Mouse (Mus musculus) frontal cortex, adult (tissue): ENCODE measurements around the gene Gm20388.

Source experiments
- ATAC-seq: cut with Nextera tagmentation; 2 replicates; pipeline ENCODE4 v1.9.2; 2017; ENCODE audit warnings: mild to moderate bottlenecking, moderate library complexity, mixed read lengths; ENCODE audit not compliant: low TSS enrichment

Gm20388 gene

DNA sequence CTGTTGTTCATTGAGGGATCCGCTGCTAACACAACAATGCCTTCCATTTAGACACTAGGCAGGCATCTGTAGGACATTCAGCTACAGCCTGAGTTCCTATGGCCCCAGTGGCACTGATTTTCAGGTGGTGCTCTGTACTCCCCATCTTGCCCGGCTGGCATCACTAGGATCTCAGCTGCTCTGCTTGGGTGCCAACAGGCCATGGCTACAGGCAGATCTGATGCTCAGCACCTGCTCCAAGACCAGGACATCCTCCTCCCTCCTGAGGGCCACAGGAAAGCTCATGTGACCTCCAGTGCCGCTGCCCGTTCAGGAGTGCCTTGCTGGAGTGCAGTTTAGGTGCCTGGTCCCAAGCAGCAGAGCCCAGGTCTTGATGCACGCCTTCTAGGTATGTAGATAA lies 1721.8 kb downstream of the Gm20388 start:
- no peak for ATAC-seq

DNA sequence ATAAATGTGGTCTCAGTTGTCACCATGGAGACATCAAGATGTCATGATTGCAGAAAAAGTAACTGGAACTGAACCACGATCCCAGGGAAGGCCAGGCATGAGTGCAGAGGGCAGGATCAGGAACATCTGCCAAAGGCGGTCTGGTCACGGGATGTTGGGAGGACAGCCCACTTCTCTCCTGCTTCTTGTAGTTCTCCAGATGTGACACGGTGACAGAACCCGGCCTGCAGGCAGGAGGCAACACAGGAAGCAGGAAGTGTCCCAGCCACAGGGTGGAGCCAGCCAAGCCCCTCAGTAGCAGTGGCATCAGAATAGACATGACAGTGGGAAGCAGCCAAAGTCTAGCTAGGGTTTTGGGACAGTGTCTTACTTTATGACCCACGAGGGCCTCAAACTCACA lies 1724.9 kb downstream of the Gm20388 start:
- ATAC-seq, result no peak

DNA sequence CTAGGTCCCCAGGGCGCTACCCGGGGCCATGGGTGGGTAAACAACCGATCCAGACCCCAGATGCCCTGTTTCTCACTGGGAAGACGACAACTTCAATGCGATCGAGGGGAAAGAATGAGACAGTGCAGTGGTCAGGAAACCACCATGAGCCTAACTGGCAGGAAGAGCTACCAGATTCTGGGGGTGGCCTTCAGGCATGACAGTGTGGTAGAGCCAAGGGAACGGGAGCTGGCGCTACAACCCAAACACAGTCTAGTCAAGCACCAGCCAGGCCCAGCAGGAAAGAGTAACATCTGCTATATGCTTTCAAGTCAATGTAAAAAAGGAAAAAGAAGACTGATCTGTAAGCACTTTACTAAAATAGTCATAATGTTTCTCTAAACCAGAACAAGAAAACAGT lies 1725.5 kb downstream of the Gm20388 start:
- ATAC-seq, result peak; percentile 80

DNA sequence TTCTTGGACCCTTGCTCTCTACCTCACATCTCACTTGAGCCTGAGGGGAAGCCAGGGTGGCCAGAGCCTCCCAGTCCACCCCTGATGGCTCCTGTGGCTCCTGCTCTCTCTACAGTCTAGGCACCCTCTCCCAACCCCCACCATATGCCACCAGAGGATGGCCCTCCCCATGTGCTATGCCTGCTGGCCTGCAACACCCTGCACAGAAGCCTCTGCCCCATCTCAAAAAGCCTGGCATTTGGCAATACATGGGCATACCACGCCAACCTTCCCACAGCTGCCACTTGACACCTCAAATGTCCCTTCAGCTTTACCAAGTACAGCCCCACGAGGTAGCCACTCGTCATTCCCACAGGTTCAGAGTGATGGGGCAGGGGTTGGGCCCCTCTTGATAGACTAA lies 1732.2 kb downstream of the Gm20388 start:
- ATAC-seq, result no peak

DNA sequence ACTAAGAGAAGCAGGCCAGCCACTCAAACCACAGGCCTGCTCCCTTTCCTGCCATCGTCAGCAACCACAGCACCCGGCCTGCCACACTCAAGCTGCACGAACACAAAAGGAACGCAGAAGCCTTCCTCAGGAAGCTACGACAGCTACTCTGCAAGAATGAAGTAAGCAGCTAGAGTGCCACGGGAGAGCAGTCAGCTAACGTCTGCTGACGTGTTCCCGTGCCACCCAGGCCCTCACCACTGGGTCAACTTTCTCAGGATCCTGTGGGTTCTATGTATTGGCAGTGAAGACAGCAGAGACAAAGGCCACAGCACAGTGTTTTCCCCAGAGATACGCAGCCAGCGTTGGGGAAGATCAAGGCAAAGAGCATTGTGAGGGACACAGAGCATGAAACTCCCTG lies 1732.7 kb downstream of the Gm20388 start:
- peak; percentile 51 for ATAC-seq

DNA sequence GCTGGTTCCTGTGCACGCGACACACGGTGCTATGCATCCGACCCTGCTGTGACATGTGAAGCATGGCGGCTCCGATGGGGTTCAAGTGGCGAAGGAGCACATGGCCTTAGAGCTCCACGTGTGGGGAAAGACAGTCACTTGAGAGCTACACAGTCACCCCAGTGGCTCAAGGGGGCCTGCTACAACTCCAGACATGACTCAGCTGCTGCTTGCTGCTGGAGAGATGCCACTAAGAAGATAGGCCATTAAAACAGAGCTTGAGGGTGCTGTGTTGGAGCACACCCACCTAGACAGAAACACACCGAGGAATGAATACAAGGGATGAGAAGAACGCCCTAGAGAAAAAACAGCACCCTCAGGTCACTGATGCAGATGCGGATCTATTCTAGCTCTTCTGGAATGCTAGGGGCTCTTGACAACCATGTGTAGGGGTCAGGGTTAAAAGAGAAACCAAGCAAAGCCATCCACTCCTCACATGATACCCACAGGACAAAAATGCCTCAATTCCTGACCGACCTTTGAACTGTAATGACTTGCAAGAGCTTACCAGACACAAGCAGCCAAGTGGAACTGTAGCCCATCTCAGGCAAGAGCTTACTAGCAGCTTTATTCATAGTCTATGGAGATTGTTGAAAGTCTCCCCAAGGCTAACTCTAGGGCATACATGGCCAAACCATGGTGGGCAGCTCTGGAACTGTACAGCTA lies 1737.0 kb downstream of the Gm20388 start:
- no peak for ATAC-seq

DNA sequence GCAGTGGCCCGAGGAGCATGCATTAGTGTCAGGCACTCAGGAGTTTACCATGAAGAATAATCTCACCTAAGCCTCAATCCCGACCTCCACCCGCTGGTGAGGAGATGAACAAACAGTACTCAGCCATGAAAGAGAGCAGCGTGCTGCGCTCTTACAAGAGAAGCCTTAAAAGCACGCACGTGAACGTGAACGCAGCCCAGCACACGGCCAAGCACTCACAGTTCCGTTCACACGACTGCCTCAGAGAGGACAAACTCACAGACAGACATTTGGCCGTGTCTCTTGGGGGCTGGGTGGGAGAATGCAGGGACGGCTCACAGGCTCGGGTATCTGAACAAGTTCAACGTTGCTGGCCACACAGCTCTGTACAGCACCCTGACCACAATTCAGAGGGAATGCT lies 1737.8 kb downstream of the Gm20388 start:
- no peak for ATAC-seq

DNA sequence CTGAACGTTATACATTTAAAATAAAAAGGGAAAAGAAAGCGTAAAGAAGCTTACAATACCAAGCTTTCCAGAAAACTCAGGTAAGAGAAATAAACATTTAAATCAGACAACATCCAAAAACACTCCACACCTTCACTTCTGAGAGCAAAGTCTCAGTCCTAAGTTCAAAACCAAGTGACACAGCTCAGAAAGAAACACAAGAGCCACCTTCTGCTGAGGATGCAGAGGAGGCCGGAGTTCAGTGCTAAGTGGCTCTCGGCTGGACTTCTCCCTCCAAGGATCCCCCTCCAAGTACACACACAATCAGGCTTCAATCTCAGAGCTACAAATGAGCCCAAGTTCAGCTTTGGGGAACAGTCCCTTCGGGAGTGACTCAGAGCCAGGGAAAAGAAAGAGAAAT lies 1738.8 kb downstream of the Gm20388 start:
- no peak for ATAC-seq

DNA sequence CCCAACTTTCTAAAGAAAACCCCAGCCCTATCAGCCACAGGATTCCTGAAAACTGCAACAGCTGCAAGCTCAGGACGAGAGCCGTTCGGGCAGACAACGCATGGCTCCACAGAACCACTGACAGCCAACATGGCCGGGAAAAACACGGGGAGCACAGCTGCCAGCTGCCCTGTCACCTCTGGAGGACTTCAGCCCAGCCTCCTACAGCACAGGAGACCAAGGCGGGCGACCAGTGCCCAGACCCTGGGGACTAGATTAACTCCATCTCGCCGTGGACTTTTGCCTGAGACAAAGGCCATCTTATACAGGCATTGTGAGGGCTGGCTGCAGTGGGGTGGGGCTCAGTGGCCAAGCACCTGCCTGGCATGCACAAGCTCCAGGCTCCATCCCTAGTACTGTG lies 1739.3 kb downstream of the Gm20388 start:
- ATAC-seq, result no peak

DNA sequence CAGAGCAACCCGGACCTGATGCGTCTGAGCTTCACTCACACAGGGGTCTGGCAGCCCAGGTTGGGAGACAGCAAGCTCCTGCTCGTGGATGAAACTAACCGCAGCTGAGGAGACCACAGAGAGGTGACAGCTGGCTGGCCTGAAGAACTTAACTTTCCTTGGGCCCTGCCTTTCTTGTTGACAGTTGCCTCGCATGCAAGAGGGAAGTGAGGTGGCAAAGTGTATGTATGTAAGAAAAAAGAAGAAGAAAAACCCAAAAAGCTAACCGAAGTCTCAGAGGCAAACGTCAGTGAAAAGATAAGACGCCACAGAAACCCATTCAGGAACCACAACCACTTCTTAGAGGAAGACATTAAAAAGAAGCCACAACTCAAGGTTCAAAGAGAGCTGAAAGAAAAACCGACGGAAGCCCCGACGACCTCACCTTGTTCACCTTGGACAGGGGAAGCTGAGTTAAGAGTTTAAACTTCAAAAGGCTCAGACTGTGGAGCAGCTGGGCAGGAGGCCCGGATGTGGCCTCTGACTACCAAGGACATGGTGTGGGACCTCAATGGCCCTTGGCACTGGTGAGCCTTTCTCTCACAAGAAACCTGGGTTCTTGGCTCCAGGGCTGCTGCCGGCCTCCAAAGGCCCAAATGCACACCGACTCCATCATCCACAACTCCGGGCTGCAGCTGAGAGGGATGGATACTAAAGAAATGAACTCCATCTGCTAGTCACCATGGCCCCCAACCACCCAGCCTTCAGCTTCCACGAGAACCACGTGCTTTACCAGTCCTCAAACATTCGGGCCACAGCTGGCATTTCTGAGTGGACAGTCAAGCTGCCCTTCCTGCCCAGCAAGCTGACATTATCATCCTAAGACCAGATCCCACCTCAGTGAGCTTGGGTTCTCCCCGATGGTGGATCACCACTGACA lies 1740.0 kb downstream of the Gm20388 start:
- no peak for ATAC-seq

DNA sequence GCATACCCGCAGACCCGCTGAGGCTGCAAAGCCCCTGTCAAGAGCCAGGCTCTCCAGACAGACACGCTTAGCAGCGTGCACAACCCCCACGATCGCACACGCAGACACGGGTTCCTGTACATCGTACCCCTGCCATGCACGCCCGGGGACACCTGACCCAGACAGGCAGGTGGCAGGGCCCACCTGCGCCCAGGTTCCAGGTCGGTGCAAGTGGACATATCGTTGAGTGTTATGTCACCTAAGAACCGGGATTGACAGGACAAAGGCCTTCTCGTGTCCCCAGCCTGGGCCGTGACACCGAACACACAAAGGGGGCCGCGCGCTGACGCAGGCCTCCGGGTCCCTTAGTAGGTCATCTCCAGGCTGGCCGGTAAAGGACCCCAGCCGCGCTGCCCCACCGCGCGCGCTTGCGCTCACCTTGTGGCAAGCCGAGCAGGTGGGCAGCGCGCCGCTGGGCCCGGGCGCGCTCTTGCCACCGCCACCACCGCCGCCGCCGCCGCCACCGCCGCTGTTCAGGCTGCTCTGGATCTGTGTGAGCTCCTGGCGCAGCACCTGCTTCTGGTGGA lies 1740.8 kb downstream of the Gm20388 start:
- no peak for ATAC-seq

DNA sequence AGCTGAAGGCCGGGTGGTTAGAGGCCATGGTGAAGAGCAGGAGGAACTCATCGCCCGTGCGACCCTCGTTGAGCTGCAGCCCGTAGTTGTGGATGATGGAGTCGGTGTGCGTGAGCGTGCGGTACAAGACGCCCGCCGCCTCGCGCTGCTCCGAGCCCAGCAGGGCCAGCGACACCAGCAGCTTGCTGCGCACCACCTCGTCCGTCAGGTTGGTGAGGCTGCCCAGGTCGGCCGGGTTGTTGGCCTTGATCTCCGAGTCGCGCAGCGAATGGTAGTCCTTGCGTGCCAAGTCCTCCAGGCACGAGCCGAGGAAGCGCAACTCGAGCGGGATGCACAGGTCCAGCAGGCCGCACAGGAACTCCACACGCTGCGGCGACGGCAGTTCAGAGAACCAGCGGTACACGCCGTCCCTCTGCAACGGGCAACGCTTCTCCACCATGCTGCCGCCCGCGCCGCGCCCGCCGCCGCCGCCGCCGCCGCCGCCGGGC lies 1741.3 kb downstream of the Gm20388 start:
- 0 out of 2 replicates have a peak, but pooled peaks have one; percentile 0 for ATAC-seq

DNA sequence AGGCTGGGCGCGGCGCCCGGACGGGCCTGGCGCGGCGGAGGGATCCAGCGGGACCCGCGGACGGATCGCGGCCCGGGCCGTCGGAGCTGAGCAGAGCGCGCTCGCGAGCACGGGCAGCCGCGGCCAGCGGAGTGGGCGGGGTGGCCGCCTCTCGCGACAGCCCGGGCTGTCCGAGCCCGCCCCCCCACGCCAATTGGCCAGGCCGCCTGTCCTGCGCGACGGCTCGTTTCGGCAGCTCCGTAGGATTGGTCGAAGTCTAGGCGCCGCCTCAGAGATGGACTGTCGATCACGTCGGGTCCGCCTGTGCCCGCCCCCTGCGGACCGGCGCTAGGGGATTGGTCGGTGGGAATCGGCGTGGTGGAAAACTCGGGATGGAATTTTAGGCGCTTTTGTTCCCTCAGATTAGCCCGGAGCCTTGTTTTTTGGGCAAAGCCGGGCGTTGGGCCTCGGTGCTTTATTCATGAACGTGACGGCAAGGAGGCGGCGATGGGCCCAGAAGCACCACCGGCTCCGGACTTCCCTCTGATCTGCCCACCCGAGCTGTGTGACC lies 1742.2 kb downstream of the Gm20388 start, which contains the start of gene Zcchc14:
TSS of gene Zcchc14 (minus strand) at position 128 of the 550 bp plus-strand sequence.
- peak; percentile 91 for ATAC-seq

DNA sequence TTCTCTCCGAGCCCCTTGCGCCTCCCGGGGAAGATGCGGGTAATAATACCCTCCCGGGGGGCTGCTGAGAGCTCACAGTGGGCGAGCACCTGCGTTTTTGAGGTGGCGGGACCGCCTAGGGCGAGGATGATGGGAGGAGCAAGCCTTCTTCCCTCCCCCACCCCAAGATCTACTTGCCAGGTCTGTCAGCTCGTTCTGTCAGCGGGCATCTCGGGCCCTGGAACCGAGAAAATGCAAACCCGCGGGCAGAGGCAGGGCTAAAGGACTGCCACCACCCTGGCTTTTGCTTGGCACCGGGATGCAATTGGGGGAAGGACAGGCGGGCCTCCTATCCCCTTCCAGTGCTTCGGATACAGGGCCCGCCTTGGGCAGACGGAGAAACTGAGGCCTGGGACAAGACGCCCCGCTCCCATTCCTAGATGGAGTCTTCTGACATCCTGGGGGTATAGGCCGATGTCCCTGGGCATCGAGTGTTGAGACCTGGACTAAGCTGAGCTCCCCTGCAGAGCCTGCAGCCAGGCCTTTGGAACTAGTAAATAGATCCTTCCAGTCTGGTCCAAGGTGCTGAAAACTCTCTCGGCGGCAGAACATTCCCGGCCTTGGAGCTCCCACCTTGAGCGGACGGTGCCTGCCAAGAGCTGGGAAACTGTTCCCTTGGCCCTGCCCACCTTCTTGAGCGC lies 1742.8 kb downstream of the Gm20388 start:
- ATAC-seq, result peak; percentile 35

DNA sequence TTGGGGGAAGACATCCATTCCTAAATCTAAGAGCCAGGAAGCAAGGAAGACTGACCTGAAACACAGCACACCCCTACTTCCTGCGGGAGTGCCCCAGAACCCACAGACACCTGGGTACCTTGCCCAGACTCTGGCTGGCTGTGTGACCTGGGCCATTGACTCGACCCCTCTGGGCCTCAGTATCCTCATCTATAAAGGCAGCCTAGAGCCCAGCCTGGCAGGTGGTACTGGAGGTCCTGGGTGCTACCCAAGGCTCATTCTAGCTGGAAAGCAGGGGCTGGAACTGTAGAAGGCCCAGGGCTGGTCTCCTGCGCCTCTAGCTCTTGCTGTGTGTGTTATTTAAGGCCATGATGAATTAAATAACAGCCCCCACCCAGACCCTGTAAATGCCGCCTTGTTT lies 1743.5 kb downstream of the Gm20388 start:
- ATAC-seq, result no peak

DNA sequence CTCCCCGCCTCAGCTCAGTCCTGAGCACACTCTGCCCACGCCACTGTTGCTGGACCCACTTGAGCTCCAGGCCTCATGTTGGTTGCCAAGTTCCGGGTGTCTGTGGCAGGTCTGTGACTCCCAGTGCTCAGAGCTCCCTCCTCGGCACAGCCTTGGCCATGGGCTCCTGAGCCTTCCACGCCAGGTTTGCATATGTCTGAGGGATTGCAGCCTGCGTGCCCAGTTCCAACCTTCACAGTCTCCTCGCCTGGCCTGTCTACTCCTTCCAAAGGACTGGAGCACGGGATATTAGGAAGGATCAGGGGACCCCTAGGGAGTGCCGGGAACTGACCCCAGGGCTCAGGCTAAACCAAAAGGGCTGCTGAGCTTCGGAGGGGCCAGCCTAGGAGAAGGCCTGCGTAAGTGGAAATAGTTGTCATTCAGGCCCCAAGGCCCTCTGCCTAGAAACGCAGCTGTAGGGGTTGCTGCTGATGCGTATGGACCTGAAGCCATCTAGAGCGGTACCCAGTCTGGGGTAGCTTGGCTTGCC lies 1744.4 kb downstream of the Gm20388 start:
- ATAC-seq, result no peak

DNA sequence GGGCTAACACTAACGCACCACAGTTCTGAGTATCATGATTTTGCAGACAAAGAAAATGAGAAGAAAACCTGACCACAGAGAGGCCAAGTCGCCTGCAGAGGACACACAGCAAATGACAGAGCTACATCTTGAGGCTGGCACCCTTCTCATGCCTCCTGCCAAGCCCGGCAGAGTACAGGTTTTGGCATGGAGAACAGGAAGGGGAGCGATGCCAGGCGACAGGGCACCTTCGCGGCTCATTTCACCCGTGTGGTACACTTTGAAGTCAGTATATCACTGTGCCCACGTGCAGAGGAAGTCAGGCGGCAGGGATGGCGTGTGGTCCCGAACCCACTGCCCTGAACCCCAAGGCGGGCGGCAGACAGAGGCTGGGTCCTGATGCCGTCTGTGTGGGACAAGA lies 1750.0 kb downstream of the Gm20388 start:
- no peak for ATAC-seq

DNA sequence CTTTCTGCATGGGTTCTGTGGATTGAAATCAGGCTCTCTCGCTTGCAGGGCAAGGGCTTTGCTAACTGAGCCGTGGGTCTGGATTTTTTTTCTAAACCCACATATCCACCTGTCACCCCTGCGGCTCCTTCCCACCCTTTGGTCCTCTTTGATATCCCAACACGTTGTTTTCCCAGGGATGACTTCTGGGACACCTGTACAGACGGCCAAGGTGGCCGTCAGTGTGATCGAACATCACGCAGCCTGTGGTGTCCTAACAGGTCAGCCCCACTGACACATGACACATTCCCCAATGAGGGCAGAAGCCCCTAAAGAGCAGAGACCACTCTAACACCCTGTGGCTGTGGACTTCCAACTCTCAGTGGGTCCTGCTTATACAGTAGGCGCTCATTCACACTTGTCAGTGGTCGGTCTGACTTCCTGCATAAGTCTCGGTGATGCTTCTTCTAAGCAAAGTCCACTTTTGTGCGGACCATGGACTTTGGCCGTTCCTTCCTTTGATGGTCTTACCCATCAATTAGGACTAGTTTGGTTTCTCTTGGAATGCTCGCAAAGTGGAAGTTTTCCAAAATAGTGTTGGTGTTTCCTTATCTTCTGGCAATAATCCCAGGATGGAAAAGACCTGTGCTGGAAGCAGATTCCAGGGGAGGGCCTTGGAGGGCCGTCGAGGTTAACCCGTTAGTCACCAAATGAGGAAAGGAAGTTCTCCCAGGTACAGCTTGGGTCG lies 1751.2 kb downstream of the Gm20388 start:
- no peak for ATAC-seq

DNA sequence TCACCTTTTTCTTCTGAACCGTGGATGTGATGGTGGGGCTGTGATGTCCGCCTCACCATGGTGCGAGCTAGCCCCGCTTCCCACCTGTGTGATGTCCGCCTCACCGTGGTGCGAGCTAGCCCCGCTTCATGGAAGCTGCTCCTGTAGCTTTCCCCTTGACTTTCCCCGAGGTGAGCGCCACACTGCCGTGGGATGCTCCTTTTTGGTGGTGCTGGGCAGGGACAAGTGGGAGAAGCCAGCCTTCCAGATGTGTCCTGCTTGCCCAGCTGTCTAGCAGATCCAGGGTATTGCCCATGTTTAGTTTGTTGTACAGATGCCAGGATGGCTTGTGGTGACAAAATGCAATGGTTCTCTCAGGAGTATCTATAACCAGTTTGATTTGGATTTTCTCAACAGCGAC lies 1752.5 kb downstream of the Gm20388 start:
- ATAC-seq, result no peak

DNA sequence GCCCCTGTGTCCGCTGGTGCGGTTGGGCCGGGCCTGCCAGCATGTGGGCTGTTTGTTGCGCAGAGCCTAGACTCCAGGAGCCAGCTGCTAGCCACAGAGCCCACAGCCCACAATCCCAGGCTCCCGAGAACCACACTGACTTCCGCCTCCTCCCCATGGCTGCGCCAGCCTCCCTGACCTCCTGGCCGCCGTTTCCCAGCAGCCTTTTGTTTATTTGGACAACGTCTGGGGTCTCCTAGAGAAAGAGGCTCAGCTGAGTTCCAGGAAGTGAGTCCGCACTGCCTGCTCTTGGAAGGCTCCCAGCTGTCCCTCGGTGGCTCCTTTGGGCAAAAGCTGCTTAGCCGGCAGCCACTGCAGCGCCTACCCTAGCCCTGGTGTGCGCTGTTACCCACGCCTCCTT lies 1754.7 kb downstream of the Gm20388 start:
- no peak for ATAC-seq
